Mouse (Mus musculus) midbrain, embryonic 16.5 days (tissue): ENCODE results near the gene Tnk1. TPM values are rescaled to one million over a fixed set of nuclear protein-coding genes. Genes with fewer than 3 reads are reported as not detected.
"Not testable (repeated sequence)": the region's sequence is repeated elsewhere in the genome, so short reads cannot be mapped to it uniquely, and the experiment has no call there.

ENCODE experiments used
- ATAC-seq: fragments of 200-750 bp; cut with Nextera tagmentation; 2 replicates; pipeline ENCODE4 v1.8.0; 2017; ENCODE audit warnings: moderate TSS enrichment
- H3K27ac ChIP-seq: fragments of 300-500 bp; sonication (generic); 2 replicates; pipeline ENCODE4 v1.5.1; 2014; ENCODE audit warnings: mild to moderate bottlenecking, low read length, mixed read lengths
- H3K27me3 ChIP-seq: fragments of 300-500 bp; sonication (generic); 2 replicates; pipeline ENCODE4 v1.6.1; 2014; ENCODE audit warnings: low read depth, low read length, mixed read lengths; ENCODE audit not compliant: control insufficient read depth, insufficient read depth
- H3K36me3 ChIP-seq: fragments of 300-500 bp; sonication (generic); 2 replicates; pipeline ENCODE4 v1.6.1; 2014; ENCODE audit warnings: mild to moderate bottlenecking, low read length, moderate library complexity, mixed read lengths; ENCODE audit not compliant: control insufficient read depth, insufficient read depth
- H3K4me1 ChIP-seq: fragments of 300-500 bp; sonication (generic); 2 replicates; pipeline ENCODE4 v1.6.1; 2014; ENCODE audit warnings: mild to moderate bottlenecking, low read length, mixed read lengths; ENCODE audit not compliant: control insufficient read depth, insufficient read depth
- H3K4me2 ChIP-seq: fragments of 300-500 bp; sonication (generic); 2 replicates; pipeline ENCODE4 v1.6.1; 2014; ENCODE audit warnings: mild to moderate bottlenecking, low read length, mixed read lengths
- H3K4me3 ChIP-seq: fragments of 300-500 bp; sonication (generic); 2 replicates; pipeline ENCODE4 v1.5.1; 2014; ENCODE audit warnings: low read depth, mild to moderate bottlenecking, low read length, moderate library complexity, mixed read lengths
- H3K9ac ChIP-seq: fragments of 300-500 bp; sonication (generic); 2 replicates; pipeline ENCODE4 v1.6.1; 2014; ENCODE audit warnings: low read depth, low read length, mixed read lengths
- H3K9me3 ChIP-seq: fragments of 300-500 bp; sonication (generic); replicated peaks from 2 replicates; pipeline ENCODE4 v1.6.1; 2014; ENCODE audit warnings: mild to moderate bottlenecking, low read length, mixed read lengths; ENCODE audit not compliant: control insufficient read depth, poor library complexity, severe bottlenecking
- WGBS: fragments of 180-500 bp; shearing (Covaris S2); extraction: QIAGEN DNeasy Blood & Tissue Kit; methylation state at CpG from one replicate; pipeline ENCODE4 v1.1.7; 2014; 5-methylcytosine and 5-hydroxymethylcytosine counted together
- polyA plus RNA-seq: library from polyadenylated mRNA; unstranded; fragments of >200 nt; fragmentation: Nextera tagmentation; extraction: Ambion mirVana; gene quantifications from 2 replicates; pipeline ENCODE4 v1.2.1, GENCODE M21; 2015

The Tnk1 gene
- polyA plus RNA-seq, 1 experiment from 2014 or later = 0.11 TPM

- H3K36me3 ChIP-seq = no peaks in the 10 kb centered on the region
- no peaks in the 10 kb centered on the region for H3K27me3 ChIP-seq
- no peak overlapping the region for H3K27ac ChIP-seq
- H3K4me1 ChIP-seq = no peaks in the 10 kb centered on the region
- no peak overlapping the region for H3K4me3 ChIP-seq
- no peak for ATAC-seq
- WGBS = 90% methylated on average over 7 of the region's 7 CpGs
- H3K4me2 ChIP-seq = no peak overlapping the region
- H3K9me3 ChIP-seq = no peaks in the 10 kb centered on the region
- no peak overlapping the region for H3K9ac ChIP-seq
Observed at GRCm38 (mm10) chr11:69871822-69872221, 13.3 kb upstream of the Tnk1 start.

- H3K4me3 ChIP-seq = no peak overlapping the region
- H3K36me3 ChIP-seq = no peaks in the 10 kb centered on the region
Observed at GRCm38 (mm10) chr11:69870289-69871069, 11.9 kb upstream of the Tnk1 start.

GRCm38 (mm10) chr11:69867335-69867734, 8.8 kb upstream of the Tnk1 start:
- ATAC-seq = no peak
- 77% methylated on average over 9 of the region's 9 CpGs for WGBS
- Histone ChIP-seq H3K27me3 (no peaks in the 10 kb centered on the region), H3K4me2 (no peak overlapping the region), H3K9me3 (no peaks in the 10 kb centered on the region), H3K4me1 (no peaks in the 10 kb centered on the region), H3K4me3 (no peak overlapping the region), H3K27ac (no peak overlapping the region), H3K9ac (no peak overlapping the region), H3K36me3 (no peaks in the 10 kb centered on the region)

More at GRCm38 (mm10) chr11:69870289-69871069, 11.9 kb upstream of the Tnk1 start:
- no peaks in the 10 kb centered on the region for H3K4me1 ChIP-seq
- no peak for ATAC-seq
- no peaks in the 10 kb centered on the region for H3K9me3 ChIP-seq
- H3K27me3 ChIP-seq = no peaks in the 10 kb centered on the region
- no peak overlapping the region for H3K9ac ChIP-seq
- WGBS = 92% methylated on average over 2 of the region's 2 CpGs
- no peak overlapping the region for H3K27ac ChIP-seq
- no peak overlapping the region for H3K4me2 ChIP-seq

- WGBS = 78% methylated on average over 9 of the region's 9 CpGs
- Histone ChIP-seq H3K4me2 (no peak overlapping the region), H3K4me1 (no peaks in the 10 kb centered on the region)
Observed at GRCm38 (mm10) chr11:69865561-69865960, 7.0 kb upstream of the Tnk1 start.

GRCm38 (mm10) chr11:69864138-69864860, 5.8 kb upstream of the Tnk1 start:
- ATAC-seq = no peak
- no peaks in the 10 kb centered on the region for H3K9me3 ChIP-seq
- H3K36me3 ChIP-seq = no peaks in the 10 kb centered on the region
- no peak overlapping the region for H3K9ac ChIP-seq
- no peak overlapping the region for H3K4me3 ChIP-seq
- H3K4me2 ChIP-seq = no peak overlapping the region
- 57% methylated on average over 8 of the region's 8 CpGs for WGBS
- no peak overlapping the region for H3K27ac ChIP-seq
- no peaks in the 10 kb centered on the region for H3K4me1 ChIP-seq
- H3K27me3 ChIP-seq = no peaks in the 10 kb centered on the region

More at GRCm38 (mm10) chr11:69865561-69865960, 7.0 kb upstream of the Tnk1 start:
- ATAC-seq = no peak
- no peaks in the 10 kb centered on the region for H3K36me3 ChIP-seq
- no peak overlapping the region for H3K4me3 ChIP-seq
- no peak overlapping the region for H3K9ac ChIP-seq
- no peak overlapping the region for H3K27ac ChIP-seq
- no peaks in the 10 kb centered on the region for H3K9me3 ChIP-seq
- H3K27me3 ChIP-seq = no peaks in the 10 kb centered on the region

- not testable (repeated sequence) for H3K9ac ChIP-seq, H3K27ac ChIP-seq, H3K4me3 ChIP-seq, ATAC-seq, H3K36me3 ChIP-seq, H3K4me1 ChIP-seq, H3K27me3 ChIP-seq, H3K4me2 ChIP-seq, H3K9me3 ChIP-seq
- 85% methylated on average over 3 of the region's 3 CpGs for WGBS
Observed at GRCm38 (mm10) chr11:69863729-69864128, 5.2 kb upstream of the Tnk1 start.

- whole genome bisulfite sequencing = 16% methylated on average over 16 of the region's 16 CpGs
- Histone ChIP-seq H3K36me3 (peaks cover 14% of the 10 kb centered on the region), H3K4me1 (no peaks in the 10 kb centered on the region), H3K4me2 (no peak overlapping the region), H3K27ac (no peak overlapping the region), H3K4me3 (no peak overlapping the region), H3K9me3 (no peaks in the 10 kb centered on the region), H3K27me3 (peaks cover 11% of the 10 kb centered on the region), H3K9ac (no peak overlapping the region)
- ATAC-seq = 0 out of 2 replicates have a peak, but pooled peaks have one; percentile 50
Observed at GRCm38 (mm10) chr11:69855347-69855746, 3.2 kb downstream of the Tnk1 start.

GRCm38 (mm10) chr11:69854680-69855079, 3.9 kb downstream of the Tnk1 start:
- Histone ChIP-seq H3K27me3 (peaks cover 11% of the 10 kb centered on the region), H3K9ac (no peak overlapping the region), H3K36me3 (peaks cover 21% of the 10 kb centered on the region), H3K4me1 (no peaks in the 10 kb centered on the region), H3K4me3 (no peak overlapping the region), H3K27ac (no peak overlapping the region), H3K4me2 (no peak overlapping the region), H3K9me3 (no peaks in the 10 kb centered on the region)
- 84% methylated on average over 10 of the region's 10 CpGs for WGBS
- ATAC-seq = no peak

GRCm38 (mm10) chr11:69853994-69854393, 4.5 kb downstream of the Tnk1 start:
- Histone ChIP-seq H3K4me2 (no peak overlapping the region), H3K9me3 (no peaks in the 10 kb centered on the region), H3K4me1 (no peaks in the 10 kb centered on the region), H3K9ac (no peak overlapping the region), H3K4me3 (no peak overlapping the region), H3K27me3 (peaks cover 11% of the 10 kb centered on the region), H3K36me3 (peaks cover 27% of the 10 kb centered on the region), H3K27ac (no peak overlapping the region)
- ATAC-seq = no peak
- 69% methylated on average over 7 of the region's 7 CpGs for WGBS
